Mouse (Mus musculus) embryonic facial prominence, embryonic 10.5 days (tissue): ENCODE measurements around the gene Gm7137. TPM values are rescaled to one million over a fixed set of nuclear protein-coding genes. Genes with fewer than 3 reads are reported as not detected.
"Not testable (repeated sequence)": the region's sequence is repeated elsewhere in the genome, so short reads cannot be mapped to it uniquely, and the experiment has no call there.

Experiments used
- DNase-seq: peaks from one replicate; pipeline ENCODE4 v3.0.0-alpha.2; 2017; ENCODE audit warnings: low spot score
- H3K27ac ChIP-seq: fragments of 300-500 bp; sonication (generic); replicated peaks from 2 replicates; pipeline ENCODE4 v1.5.1; 2016; ENCODE audit warnings: mild to moderate bottlenecking
- H3K27me3 ChIP-seq: fragments of 300-500 bp; sonication (generic); replicated peaks from 2 replicates; pipeline ENCODE4 v1.6.1; 2016; ENCODE audit warnings: low read depth, mild to moderate bottlenecking; ENCODE audit not compliant: poor library complexity, severe bottlenecking
- H3K36me3 ChIP-seq: fragments of 300-500 bp; sonication (generic); replicated peaks from 2 replicates; pipeline ENCODE4 v1.6.1; 2016; ENCODE audit warnings: mild to moderate bottlenecking, moderate library complexity
- H3K4me1 ChIP-seq: fragments of 300-500 bp; sonication (generic); 2 replicates; pipeline ENCODE4 v1.6.1; 2016
- H3K4me3 ChIP-seq: fragments of 300-500 bp; sonication (generic); 2 replicates; pipeline ENCODE4 v1.5.1; 2016; ENCODE audit warnings: mild to moderate bottlenecking, moderate library complexity
- H3K9me3 ChIP-seq: fragments of 300-500 bp; sonication (generic); 2 replicates; pipeline ENCODE4 v1.6.1; 2016; ENCODE audit warnings: mild to moderate bottlenecking
- WGBS: fragments of 180-500 bp; shearing (Covaris S2); methylation state at CpG from one replicate; pipeline ENCODE4 v1.1.7; 2016; 5-methylcytosine and 5-hydroxymethylcytosine counted together
- polyA plus RNA-seq: library from polyadenylated mRNA; unstranded; fragments of >200 nt; fragmentation: Nextera tagmentation; extraction: Ambion mirVana; gene quantifications from 2 replicates; pipeline ENCODE4 v1.2.1, GENCODE M21; 2016

Gene Gm7137
- polyA plus RNA-seq, 1 experiment from 2014 or later = not detected

DNA sequence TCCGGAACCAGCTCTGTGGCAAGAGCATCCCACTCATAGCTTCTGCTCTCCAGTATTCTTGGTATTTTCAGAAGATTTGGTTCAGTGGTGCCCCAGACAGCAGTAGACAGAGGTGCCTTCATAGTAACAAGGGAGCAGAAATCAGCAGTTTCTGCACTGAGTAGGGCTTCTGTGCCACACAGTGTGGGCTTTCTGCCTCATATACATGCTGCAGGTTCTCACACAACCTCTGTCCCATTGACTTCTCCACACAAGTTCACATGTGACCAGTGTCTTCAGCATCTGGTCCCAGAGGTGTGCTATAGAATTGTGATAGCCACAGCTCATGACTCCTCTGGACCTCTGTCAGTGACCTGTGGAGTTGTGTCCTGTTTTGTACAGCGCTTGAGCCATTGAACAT lies 621 bp upstream of the Gm7137 start:
- DNase-seq = no peak
- no peaks in the 10 kb centered on the region for H3K27me3 ChIP-seq
- H3K4me3 ChIP-seq = no peak overlapping the region
- H3K36me3 ChIP-seq = no peaks in the 10 kb centered on the region
- H3K9me3 ChIP-seq = no peaks in the 10 kb centered on the region
- H3K4me1 ChIP-seq = 0 out of 2 replicates have a peak, but pooled peaks cover 4% of the 10 kb centered on the region
- no peak overlapping the region for H3K27ac ChIP-seq
- WGBS = 81% methylated on average over 2 of the region's 2 CpGs

DNA sequence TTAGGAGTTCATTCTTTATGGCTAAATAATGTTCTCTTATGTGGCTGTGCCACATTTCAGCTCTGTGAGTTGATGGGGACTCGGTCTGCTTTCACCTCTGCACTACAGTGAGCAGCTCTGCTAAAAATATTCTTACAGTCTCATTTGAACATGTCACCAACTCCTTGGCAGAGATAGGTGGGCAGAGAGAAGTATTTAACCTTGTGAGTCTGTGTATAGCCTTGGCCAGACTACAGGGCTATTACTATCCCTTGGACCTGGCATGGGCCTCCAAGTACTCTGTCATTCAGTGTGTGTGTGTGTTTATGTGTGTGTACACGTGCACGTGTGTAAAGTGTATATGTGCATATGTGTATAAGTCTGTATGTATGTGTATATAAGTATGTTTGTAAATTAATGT lies 4.6 kb downstream of the Gm7137 start:
- H3K4me3 ChIP-seq, H3K27me3 ChIP-seq, H3K27ac ChIP-seq, H3K36me3 ChIP-seq, H3K9me3 ChIP-seq, H3K4me1 ChIP-seq, DNase-seq: not testable (repeated sequence)
- WGBS = 96% methylated on average over 3 of the region's 3 CpGs

DNA sequence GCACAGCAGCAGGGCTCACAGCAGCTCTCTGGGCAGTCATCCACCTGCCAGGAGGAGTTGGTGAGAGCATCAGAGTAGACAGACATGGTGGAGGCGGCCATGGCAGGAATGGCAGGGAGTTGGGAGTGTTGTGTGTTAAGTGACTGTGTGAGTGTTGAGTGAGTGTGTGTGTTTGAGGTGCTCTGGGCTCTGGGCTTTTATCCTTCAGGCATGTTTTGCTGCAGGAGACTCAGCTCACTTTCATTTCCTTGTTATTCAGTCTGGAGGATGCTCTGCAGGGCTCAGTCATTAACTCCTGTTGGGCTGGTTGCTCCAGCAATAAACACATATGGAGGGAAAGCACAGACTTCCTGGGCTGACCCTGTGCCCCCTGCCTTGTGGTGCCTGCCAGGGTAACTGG lies 5.6 kb downstream of the Gm7137 start, which contains the start of gene Gm3250:
Gene Gm3250, minus strand, starts transcription at position 101 of the 400 bp plus-strand sequence.
- H3K27ac ChIP-seq, H3K4me1 ChIP-seq, H3K9me3 ChIP-seq, DNase-seq, H3K27me3 ChIP-seq, H3K4me3 ChIP-seq, H3K36me3 ChIP-seq: not testable (repeated sequence)
- WGBS = 56% methylated on average over 1 of the region's 1 CpGs

DNA sequence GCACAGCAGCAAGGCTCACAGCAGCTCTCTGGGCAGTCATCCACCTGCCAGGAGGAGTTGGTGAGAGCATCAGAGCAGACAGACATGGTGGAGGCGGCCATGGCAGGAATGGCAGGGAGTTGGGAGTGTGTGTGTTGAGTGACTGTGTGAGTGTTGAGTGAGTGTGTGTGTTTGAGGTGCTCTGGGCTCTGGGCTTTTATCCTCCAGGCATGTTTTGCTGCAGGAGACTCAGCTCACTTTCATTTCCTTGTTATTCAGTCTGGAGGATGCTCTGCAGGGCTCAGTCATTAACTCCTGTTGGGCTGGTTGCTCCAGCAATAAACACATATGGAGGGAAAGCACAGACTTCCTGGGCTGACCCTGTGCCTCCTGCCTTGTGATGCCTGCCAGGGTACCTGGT lies 11.2 kb downstream of the Gm7137 start, which contains the start of gene Gm7138:
Gene Gm7138, minus strand, starts transcription at position 101 of the 400 bp plus-strand sequence.
- WGBS = 85% methylated on average over 1 of the region's 1 CpGs
- H3K4me3 ChIP-seq, H3K4me1 ChIP-seq, H3K27ac ChIP-seq, H3K36me3 ChIP-seq, H3K27me3 ChIP-seq, H3K9me3 ChIP-seq, DNase-seq: not testable (repeated sequence)

DNA sequence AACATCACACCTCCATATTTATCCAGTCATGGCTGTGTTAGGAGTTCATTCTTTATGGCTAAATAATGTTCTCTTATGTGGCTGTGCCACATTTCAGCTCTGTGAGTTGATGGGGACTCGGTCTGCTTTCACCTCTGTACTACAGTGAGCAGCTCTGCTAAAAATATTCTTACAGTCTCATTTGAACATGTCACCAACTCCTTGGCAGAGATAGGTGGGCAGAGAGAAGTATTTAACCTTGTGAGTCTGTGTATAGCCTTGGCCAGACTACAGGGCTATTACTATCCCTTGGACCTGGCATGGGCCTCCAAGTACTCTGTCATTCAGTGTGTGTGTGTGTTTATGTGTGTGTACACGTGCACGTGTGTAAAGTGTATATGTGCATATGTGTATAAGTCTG lies 15.9 kb downstream of the Gm7137 start:
- H3K9me3 ChIP-seq, H3K27ac ChIP-seq, H3K4me3 ChIP-seq, H3K36me3 ChIP-seq, H3K4me1 ChIP-seq, H3K27me3 ChIP-seq, DNase-seq: not testable (repeated sequence)
- 98% methylated on average over 3 of the region's 3 CpGs for WGBS

DNA sequence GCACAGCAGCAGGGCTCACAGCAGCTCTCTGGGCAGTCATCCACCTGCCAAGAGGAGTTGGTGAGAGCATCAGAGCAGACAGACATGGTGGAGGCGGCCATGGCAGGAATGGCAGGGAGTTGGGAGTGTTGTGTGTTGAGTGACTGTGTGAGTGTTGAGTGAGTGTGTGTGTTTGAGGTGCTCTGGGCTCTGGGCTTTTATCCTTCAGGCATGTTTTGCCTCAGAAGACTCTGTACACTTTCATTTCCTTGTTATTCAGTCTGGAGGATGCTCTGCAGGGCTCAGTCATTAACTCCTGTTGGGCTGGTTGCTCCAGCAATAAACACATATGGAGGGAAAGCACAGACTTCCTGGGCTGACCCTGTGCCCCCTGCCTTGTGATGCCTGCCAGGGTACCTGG lies 16.8 kb downstream of the Gm7137 start, which contains the start of gene Gm3238:
Gene Gm3238, minus strand, starts transcription at position 101 of the 400 bp plus-strand sequence.
- H3K4me3 ChIP-seq = not testable (repeated sequence)
- 79% methylated on average over 1 of the region's 1 CpGs for WGBS

DNA sequence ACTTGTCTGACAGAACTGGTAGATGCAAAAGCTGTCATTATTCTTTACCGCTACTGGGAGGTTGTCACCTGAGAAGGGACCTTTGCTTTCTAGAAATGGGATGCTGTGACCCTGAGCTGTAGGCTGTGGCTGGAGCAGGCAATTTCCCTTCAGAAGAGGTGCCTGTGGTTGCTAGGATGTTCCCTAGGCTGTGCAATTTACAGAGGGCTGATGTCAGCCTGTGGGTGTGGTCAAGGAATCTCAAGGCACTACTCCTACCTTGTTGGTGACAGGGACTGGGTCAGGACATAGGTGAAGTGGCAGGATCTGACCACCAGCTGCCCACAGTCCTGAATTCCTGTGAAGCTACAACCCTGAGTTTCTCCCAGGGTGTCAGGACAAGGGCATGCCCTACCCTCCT lies 18.3 kb downstream of the Gm7137 start:
- Histone ChIP-seq H3K27ac (no peak overlapping the region), H3K27me3 (no peaks in the 10 kb centered on the region), H3K9me3 (no peaks in the 10 kb centered on the region), H3K4me1 (no peaks in the 10 kb centered on the region), H3K36me3 (no peaks in the 10 kb centered on the region), H3K4me3 (no peak overlapping the region)
- DNase-seq = no peak
- WGBS = 86% methylated on average over 1 of the region's 1 CpGs

More for the DNA sequence above, 16.8 kb downstream of the Gm7137 start, which contains the start of gene Gm3238:
- not testable (repeated sequence) for DNase-seq, H3K27me3 ChIP-seq, H3K4me1 ChIP-seq, H3K27ac ChIP-seq, H3K36me3 ChIP-seq, H3K9me3 ChIP-seq

DNA sequence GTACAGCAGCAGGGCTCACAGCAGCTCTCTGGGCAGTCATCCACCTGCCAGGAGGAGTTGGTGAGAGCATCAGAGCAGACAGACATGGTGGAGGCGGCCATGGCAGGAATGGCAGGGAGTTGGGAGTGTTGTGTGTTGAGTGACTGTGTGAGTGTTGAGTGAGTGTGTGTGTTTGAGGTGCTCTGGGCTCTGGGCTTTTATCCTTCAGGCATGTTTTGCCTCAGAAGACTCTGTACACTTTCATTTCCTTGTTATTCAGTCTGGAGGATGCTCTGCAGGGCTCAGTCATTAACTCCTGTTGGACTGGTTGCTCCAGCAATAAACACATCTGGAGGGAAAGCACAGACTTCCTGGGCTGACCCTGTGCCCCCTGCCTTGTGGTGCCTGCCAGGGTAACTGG lies 28.4 kb downstream of the Gm7137 start, which contains the start of gene Gm3233:
Gene Gm3233, minus strand, starts transcription at position 101 of the 400 bp plus-strand sequence.
- H3K4me3 ChIP-seq, DNase-seq, H3K27ac ChIP-seq, H3K9me3 ChIP-seq, H3K36me3 ChIP-seq, H3K27me3 ChIP-seq, H3K4me1 ChIP-seq: not testable (repeated sequence)
- WGBS = 33% methylated on average over 1 of the region's 1 CpGs

DNA sequence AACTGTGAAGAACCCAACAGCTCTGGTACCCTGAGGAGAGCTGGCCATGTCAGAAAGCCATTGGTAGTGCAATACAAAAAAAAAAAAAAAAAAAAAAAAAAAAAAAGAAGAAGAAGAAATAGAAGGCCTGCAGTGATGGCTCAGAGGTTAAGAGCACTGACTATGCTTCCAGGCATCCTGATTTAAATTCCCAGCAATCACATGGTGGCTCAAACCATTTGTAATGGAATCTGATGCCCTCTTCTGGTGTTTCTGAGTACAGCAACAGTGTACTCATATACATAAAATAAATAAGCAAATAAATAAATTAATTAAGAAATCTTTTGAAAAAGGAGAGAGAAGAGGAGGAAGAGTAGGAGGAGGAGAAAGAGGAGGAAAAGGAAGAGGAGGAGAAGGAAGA lies 34.6 kb downstream of the Gm7137 start:
- no peak for DNase-seq
- Histone ChIP-seq H3K9me3 (no peaks in the 10 kb centered on the region), H3K36me3 (no peaks in the 10 kb centered on the region), H3K27me3 (no peaks in the 10 kb centered on the region), H3K4me3 (no peak overlapping the region), H3K27ac (no peak overlapping the region), H3K4me1 (peaks cover 20% of the 10 kb centered on the region)

DNA sequence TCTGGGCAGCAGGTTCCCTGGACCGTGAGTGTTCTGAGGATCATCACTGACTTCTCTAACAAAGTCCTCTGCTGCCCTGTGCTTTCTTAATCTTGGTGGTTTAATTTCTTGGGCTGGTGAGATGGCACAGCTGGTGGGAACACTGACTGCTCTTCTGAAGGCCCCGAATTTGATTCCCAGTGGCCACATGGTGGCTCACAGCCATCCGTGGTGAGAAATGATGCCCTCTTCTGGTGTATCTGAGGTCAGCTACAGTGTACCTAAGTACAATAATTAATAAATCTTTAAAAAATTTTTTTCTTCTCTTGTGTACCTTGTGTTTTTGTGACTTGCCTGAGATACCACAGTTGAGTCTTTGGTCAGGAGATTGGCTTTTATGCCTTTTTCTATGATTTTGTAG lies 35.7 kb downstream of the Gm7137 start:
- H3K27me3 ChIP-seq, H3K9me3 ChIP-seq, H3K4me3 ChIP-seq, H3K27ac ChIP-seq, H3K36me3 ChIP-seq, DNase-seq: not testable (repeated sequence)
- 66% methylated on average over 3 of the region's 3 CpGs for WGBS
- H3K4me1 ChIP-seq = peaks cover 20% of the 10 kb centered on the region

DNA sequence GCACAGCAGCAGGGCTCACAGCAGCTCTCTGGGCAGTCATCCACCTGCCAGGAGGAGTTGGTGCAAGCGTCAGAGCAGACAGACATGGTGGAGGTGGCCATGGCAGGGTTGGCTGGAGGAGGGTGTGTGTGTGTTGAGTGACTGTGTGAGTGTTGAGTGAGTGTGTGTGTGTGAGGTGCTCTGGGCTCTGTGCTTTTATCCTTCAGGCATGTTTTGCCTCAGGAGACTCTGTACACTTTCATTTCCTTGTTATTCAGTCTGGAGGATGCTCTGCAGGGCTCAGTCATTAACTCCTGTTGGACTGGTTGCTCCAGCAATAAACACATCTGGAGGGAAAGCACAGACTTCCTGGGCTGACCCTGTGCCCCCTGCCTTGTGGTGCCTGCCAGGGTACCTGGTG lies 36.7 kb downstream of the Gm7137 start, which contains the start of gene Gm9736:
Gene Gm9736, minus strand, starts transcription at position 101 of the 400 bp plus-strand sequence.
- not testable (repeated sequence) for H3K9me3 ChIP-seq, H3K27ac ChIP-seq, H3K36me3 ChIP-seq, DNase-seq, H3K4me3 ChIP-seq, H3K27me3 ChIP-seq
- H3K4me1 ChIP-seq = peaks cover 20% of the 10 kb centered on the region
- WGBS = 64% methylated on average over 1 of the region's 1 CpGs

DNA sequence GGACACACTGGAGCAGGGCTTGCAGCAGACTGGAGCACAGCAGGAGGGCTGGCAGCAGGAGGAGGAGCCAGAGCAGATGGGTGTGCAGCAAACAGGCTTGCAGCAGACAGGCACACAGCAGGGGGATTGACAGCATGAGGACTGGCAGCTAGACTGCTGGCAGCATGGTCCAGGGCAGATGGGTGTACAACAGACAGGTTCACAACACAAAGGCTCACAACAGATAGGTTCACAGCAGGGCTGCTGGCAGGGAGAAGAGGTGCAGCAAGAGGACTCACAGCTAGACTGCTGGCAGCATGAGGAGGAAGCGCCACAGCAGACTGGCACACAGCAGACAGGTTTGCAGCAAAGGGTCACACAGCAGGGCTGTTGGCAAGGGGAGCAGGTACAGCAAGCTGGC lies 37.3 kb downstream of the Gm7137 start:
- DNase-seq, H3K36me3 ChIP-seq, H3K4me3 ChIP-seq, H3K9me3 ChIP-seq, H3K27ac ChIP-seq, H3K27me3 ChIP-seq: not testable (repeated sequence)
- peaks cover 20% of the 10 kb centered on the region for H3K4me1 ChIP-seq
- 72% methylated on average over 1 of the region's 1 CpGs for WGBS

DNA sequence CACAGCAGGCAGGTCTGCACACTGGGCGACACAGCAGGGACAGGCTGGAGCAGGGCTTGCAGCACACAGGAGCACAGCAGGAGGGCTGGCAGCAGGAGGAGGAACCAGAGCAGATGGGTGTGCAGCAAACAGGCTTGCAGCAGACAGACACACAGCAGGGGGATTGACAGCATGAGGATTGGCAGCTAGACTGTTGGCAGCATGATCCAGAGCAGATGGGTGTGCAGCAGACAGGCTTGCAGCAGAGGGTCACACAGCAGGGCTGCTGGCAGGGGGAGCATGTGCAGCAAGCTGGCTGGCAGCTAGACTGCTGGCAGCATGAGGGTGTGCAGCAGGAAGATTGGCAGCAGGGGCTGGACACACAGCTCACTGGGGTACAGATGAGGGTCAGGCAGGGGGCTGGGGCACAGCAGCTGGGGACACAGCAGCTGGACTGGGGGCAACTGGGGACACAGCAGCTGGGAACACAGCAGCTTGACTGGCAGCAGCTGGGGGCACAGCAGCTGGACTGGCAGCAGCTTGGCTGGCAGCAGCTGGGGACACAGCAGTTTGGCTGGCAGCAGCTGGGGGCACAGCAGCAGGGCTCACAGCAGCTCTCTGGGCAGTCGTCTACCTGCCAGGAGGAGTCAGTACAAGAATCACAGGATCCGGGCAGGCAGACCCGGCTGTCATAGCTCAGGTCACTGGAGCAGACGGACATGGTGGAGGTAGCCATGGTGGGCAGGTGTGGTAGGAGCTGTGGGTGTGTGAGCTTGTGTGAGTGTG lies 45.9 kb downstream of the Gm7137 start, which contains the start of gene Gm18596:
Gene Gm18596, minus strand, starts transcription at position 715 of the 765 bp plus-strand sequence.
- H3K36me3 ChIP-seq, H3K27me3 ChIP-seq, H3K27ac ChIP-seq, DNase-seq, H3K9me3 ChIP-seq, H3K4me3 ChIP-seq: not testable (repeated sequence)
- H3K4me1 ChIP-seq = peaks cover 24% of the 10 kb centered on the region
- WGBS = 48% methylated on average over 5 of the region's 5 CpGs
